Mouse (Mus musculus) T-cell, adult 2 months (primary cell): ENCODE data around the gene Ogfrl1.
A peak's percentile ranks its signal among the peaks of the same experiment; 100 is the strongest.
"Not testable (repeated sequence)": the region's sequence is repeated elsewhere in the genome, so short reads cannot be mapped to it uniquely, and the experiment has no call there.

ENCODE experiments used
- DNase-seq: peaks from one replicate; pipeline ENCODE4 v3.0.0; 2022; ENCODE audit warnings: low spot score

The Ogfrl1 gene

GRCm38 (mm10) chr1:23397623-23398022 is at the start of gene Ogfrl1:
Gene Ogfrl1 (minus strand): TSS chr1:23397772.
- no peak for DNase-seq

- no peak for DNase-seq
Observed at GRCm38 (mm10) chr1:23445736-23446424, 48.3 kb upstream of the Ogfrl1 start.

GRCm38 (mm10) chr1:23433612-23434011 is 36.0 kb upstream of the Ogfrl1 start:
- DNase-seq: no peak

GRCm38 (mm10) chr1:23426447-23426846 is 28.9 kb upstream of the Ogfrl1 start:
- DNase-seq: no peak

- DNase-seq: no peak
Observed at GRCm38 (mm10) chr1:23418941-23419340, 21.4 kb upstream of the Ogfrl1 start.

- DNase-seq: no peak
Observed at GRCm38 (mm10) chr1:23418059-23418458, 20.5 kb upstream of the Ogfrl1 start.

GRCm38 (mm10) chr1:23417562-23417961 is 20.0 kb upstream of the Ogfrl1 start:
- DNase-seq: no peak

GRCm38 (mm10) chr1:23411533-23411932 is 14.0 kb upstream of the Ogfrl1 start:
- no peak for DNase-seq

GRCm38 (mm10) chr1:23409960-23410359 is 12.4 kb upstream of the Ogfrl1 start:
- no peak for DNase-seq

GRCm38 (mm10) chr1:23402401-23402800 is 4.8 kb upstream of the Ogfrl1 start:
- DNase-seq: no peak

- peak; percentile 4 for DNase-seq
Observed at GRCm38 (mm10) chr1:23399552-23399951, 2.0 kb upstream of the Ogfrl1 start.

GRCm38 (mm10) chr1:23394356-23394755 is 3.2 kb downstream of the Ogfrl1 start:
- DNase-seq: not testable (repeated sequence)

GRCm38 (mm10) chr1:23391744-23392143 is 5.8 kb downstream of the Ogfrl1 start:
- DNase-seq: no peak

- no peak for DNase-seq
Observed at GRCm38 (mm10) chr1:23384326-23384725, 13.2 kb downstream of the Ogfrl1 start.

GRCm38 (mm10) chr1:23382806-23383653 is 14.5 kb downstream of the Ogfrl1 start:
- peak; percentile 39 for DNase-seq

GRCm38 (mm10) chr1:23382461-23382805 is 15.1 kb downstream of the Ogfrl1 start:
- no peak for DNase-seq

- no peak for DNase-seq
Observed at GRCm38 (mm10) chr1:23382037-23382436, 15.5 kb downstream of the Ogfrl1 start.

GRCm38 (mm10) chr1:23379911-23380740 is 17.4 kb downstream of the Ogfrl1 start:
- no peak for DNase-seq

GRCm38 (mm10) chr1:23379321-23379720 is 18.3 kb downstream of the Ogfrl1 start:
- DNase-seq: no peak

- DNase-seq: no peak
Observed at GRCm38 (mm10) chr1:23377572-23377971, 20.0 kb downstream of the Ogfrl1 start.

- DNase-seq: no peak
Observed at GRCm38 (mm10) chr1:23374156-23374555, 23.4 kb downstream of the Ogfrl1 start.

GRCm38 (mm10) chr1:23365614-23366013 is 32.0 kb downstream of the Ogfrl1 start:
- DNase-seq: no peak

- DNase-seq: no peak
Observed at GRCm38 (mm10) chr1:23352895-23353294, 44.7 kb downstream of the Ogfrl1 start.
